Mouse (Mus musculus) CH12.LX (cell line): ENCODE data around the gene Trpv1. TPM values are rescaled to one million over a fixed set of nuclear protein-coding genes. Genes with fewer than 3 reads are reported as not detected.
A peak's percentile ranks its signal among the peaks of the same experiment; 100 is the strongest.

Experiments used
- DNase-seq: peaks from one replicate; pipeline ENCODE4 v3.0.0-alpha.2; 2013; ENCODE audit errors: extremely low read depth
- H3K27ac ChIP-seq: 2 replicates; pipeline ENCODE4 v1.5.1; 2012; ENCODE audit warnings: low read depth, mild to moderate bottlenecking, control low read depth, moderate library complexity; ENCODE audit not compliant: insufficient read depth
- H3K27me3 ChIP-seq: replicated peaks from 2 replicates; pipeline ENCODE3; 2012; ENCODE audit warnings: inconsistent platforms
- H3K36me3 ChIP-seq, 2 experiments: replicated peaks in 1 of 2; 2 replicates each; pipeline versions ENCODE3 to v1.6.1; 2012; ENCODE audit warnings: inconsistent platforms in 1 of 2, low read length in 1 of 2, mild to moderate bottlenecking in 1 of 2, mixed read lengths in 1 of 2, moderate library complexity in 1 of 2; ENCODE audit not compliant: control insufficient read depth in 1 of 2, insufficient read depth in 1 of 2
- H3K4me1 ChIP-seq, 2 experiments: 2 replicates each; pipeline ENCODE4 v1.6.1; 2012; ENCODE audit warnings: inconsistent platforms in 1 of 2, moderate library complexity in 1 of 2; ENCODE audit not compliant: insufficient read depth in 2 of 2, control insufficient read depth in 1 of 2
- H3K4me2 ChIP-seq: 2 replicates; pipeline ENCODE4 v1.6.1; 2012; ENCODE audit warnings: low read depth, mild to moderate bottlenecking, control low read depth; ENCODE audit not compliant: poor library complexity, insufficient read depth, severe bottlenecking
- H3K4me3 ChIP-seq, 3 experiments: fragments of 150-350 bp in 1 of 3; sonication (generic) in 1 of 3; replicated peaks in 1 of 3; 2 replicates each; pipeline versions ENCODE3 to v1.5.1; 2011 to 2012; ENCODE audit warnings: low read depth in 2 of 3, low read length in 2 of 3, mild to moderate bottlenecking in 2 of 3, moderate library complexity in 2 of 3, control low read depth in 1 of 3, improper control_type of control experiment in 1 of 3, inconsistent platforms in 1 of 3, mixed read lengths in 1 of 3; ENCODE audit not compliant: poor library complexity in 1 of 3
- H3K79me2 ChIP-seq: replicated peaks from 2 replicates; pipeline ENCODE4 v1.6.1; 2012; ENCODE audit warnings: mild to moderate bottlenecking, moderate library complexity; ENCODE audit not compliant: control insufficient read depth, poor library complexity, insufficient read depth, severe bottlenecking; ENCODE audit errors: extremely low read depth
- H3K9ac ChIP-seq: 2 replicates; pipeline ENCODE4 v1.6.1; 2012; ENCODE audit warnings: low read depth, mild to moderate bottlenecking, control low read depth, moderate library complexity; ENCODE audit not compliant: insufficient read depth
- H3K9me3 ChIP-seq: replicated peaks from 2 replicates; pipeline ENCODE3; 2012; ENCODE audit warnings: low read length, inconsistent platforms, mixed read lengths
- CHD1 ChIP-seq: IDR thresholded peaks from 2 replicates; pipeline ENCODE4 v1.6.1; 2012; ENCODE audit warnings: low read depth, low read length, improper control_type of control experiment, inconsistent platforms
- CTCF ChIP-seq, 2 experiments: IDR thresholded peaks in 1 of 2; conservative IDR thresholded peaks in 1 of 2; 2 replicates each; pipeline ENCODE4 v1.5.1; 2011 to 2012; ENCODE audit warnings: low read depth in 2 of 2, low read length in 2 of 2, improper control_type of control experiment in 1 of 2, inconsistent platforms in 1 of 2, mild to moderate bottlenecking in 1 of 2, moderate library complexity in 1 of 2
- ELF1 ChIP-seq: IDR thresholded peaks from 2 replicates; pipeline ENCODE4 v1.6.1; 2014; ENCODE audit warnings: low read depth, mild to moderate bottlenecking, inconsistent platforms, low read length, improper control_type of control experiment
- IRF4 ChIP-seq: IDR thresholded peaks from 2 replicates; pipeline ENCODE4 v1.6.1; 2014; ENCODE audit warnings: low read depth, mild to moderate bottlenecking, inconsistent platforms, low read length, improper control_type of control experiment
- MAX ChIP-seq: IDR thresholded peaks from 2 replicates; pipeline ENCODE4 v1.6.1; 2011; ENCODE audit warnings: low read length, improper control_type of control experiment
- MYC ChIP-seq: IDR thresholded peaks from 2 replicates; pipeline ENCODE4 v1.6.1; 2011; ENCODE audit warnings: low read depth, mild to moderate bottlenecking, improper control_type of control experiment, low read length
- NRF1 ChIP-seq: IDR thresholded peaks from 2 replicates; pipeline ENCODE4 v1.6.1; 2014; ENCODE audit warnings: low read depth, mild to moderate bottlenecking, inconsistent platforms, low read length, improper control_type of control experiment, moderate library complexity
- POLR2A ChIP-seq: IDR thresholded peaks from 2 replicates; pipeline ENCODE4 v1.6.1; 2011; ENCODE audit warnings: low read depth, mild to moderate bottlenecking, improper control_type of control experiment, low read length
- POLR2AphosphoS2 ChIP-seq: IDR thresholded peaks from 2 replicates; pipeline ENCODE4 v1.6.1; 2011; ENCODE audit warnings: low read depth, low read length, improper control_type of control experiment
- RAD21 ChIP-seq: IDR thresholded peaks from 2 replicates; pipeline ENCODE4 v1.6.1; 2011; ENCODE audit warnings: low read depth, mild to moderate bottlenecking, low read length, improper control_type of control experiment, moderate library complexity
- SIN3A ChIP-seq: IDR thresholded peaks from 2 replicates; pipeline ENCODE4 v1.6.1; 2012; ENCODE audit warnings: low read length, improper control_type of control experiment, inconsistent platforms
- SMC3 ChIP-seq: IDR thresholded peaks from 2 replicates; pipeline ENCODE4 v1.6.1; 2011; ENCODE audit warnings: low read depth, low read length, improper control_type of control experiment
- TCF12 ChIP-seq: IDR thresholded peaks from 2 replicates; pipeline ENCODE4 v1.6.1; 2014; ENCODE audit warnings: low read depth, mild to moderate bottlenecking, inconsistent platforms, low read length, improper control_type of control experiment
- UBTF ChIP-seq: IDR thresholded peaks from 2 replicates; pipeline ENCODE4 v1.6.1; 2012; ENCODE audit warnings: low read depth, mild to moderate bottlenecking, inconsistent platforms, low read length, improper control_type of control experiment, moderate library complexity
- ZKSCAN1 ChIP-seq: IDR thresholded peaks from 2 replicates; pipeline ENCODE4 v1.6.1; 2012; ENCODE audit warnings: low read depth, inconsistent platforms, low read length, improper control_type of control experiment, borderline replicate concordance
- dilution Hi-C: fragments of 300-500 bp; cut with MboI; formaldehyde crosslinking; loops from 2 replicates; pipeline ENCODE4 v1.14.3; 2020; ENCODE audit warnings: low sequenced_read_pairs; ENCODE audit not compliant: extremely low pct_unique_long_range_greater_than_20kb, extremely low pct_ligation_motif_present
- in situ Hi-C: fragments of 300-500 bp; cut with MboI; formaldehyde crosslinking; loops from 3 replicates; pipeline ENCODE4 v1.14.3; 2019; ENCODE audit warnings: low sequenced_read_pairs, low pct_ligation_motif_present, low pct_unique_long_range_greater_than_20kb, mixed read lengths
- polyA plus RNA-seq: library from polyadenylated mRNA; unstranded; fragments of >175 nt; gene quantifications from 2 replicates; pipeline ENCODE4 v1.2.1, GENCODE M21; 2012; ENCODE audit warnings: low read depth; ENCODE audit not compliant: insufficient read length
- total RNA-seq, 2 experiments: library from RNA; depleted of rRNA; stranded (reverse); fragments of 300-350 nt in 1 of 2; fragments of >200 nt in 1 of 2; gene quantifications; 2 replicates each; pipeline ENCODE4 v1.2.3; 2012 to 2014

Gene Trpv1
- total and polyA plus RNA-seq, 3 experiments: 0.08 to 0.13 TPM; not detected in 1

GRCm38 (mm10) chr11:73222846-73223245 lies 11.2 kb upstream of the Trpv1 start:
- no peak for TF ChIP-seq CTCF (conservative IDR thresholded peaks at IDR 0.05 in 1 of 2, IDR thresholded peaks at IDR 0.05 in 1 of 2; ENCODE audit: low read depth in 2 of 2, low read length in 2 of 2)
- TF ChIP-seq, all 38 proteins: peak for 0

GRCm38 (mm10) chr11:73223966-73224365 lies 10.1 kb upstream of the Trpv1 start:
- Histone ChIP-seq H3K9me3 (peaks cover 5% of the 10 kb centered on the region), H3K4me2 (no peak overlapping the region), H3K4me3 (no peak overlapping the region), H3K9ac (no peak overlapping the region), H3K27ac (no peak overlapping the region), H3K79me2 (no peaks in the 10 kb centered on the region), H3K36me3 (no peaks in the 10 kb centered on the region), H3K27me3 (peaks cover 35% of the 10 kb centered on the region), H3K4me1 (no peaks in the 10 kb centered on the region)
- DNase-seq: peak; percentile 66
- TF ChIP-seq UBTF (no peak), NRF1 (0 out of 2 replicates have a peak, but pooled peaks have one; percentile 9), MYC (peak; percentile 75), CTCF (conservative IDR thresholded peaks at IDR 0.05 in 1 of 2, IDR thresholded peaks at IDR 0.05 in 1 of 2; ENCODE audit: low read depth in 2 of 2, low read length in 2 of 2) (peak in 1 of 2 experiments; percentile 87; a peak in 2 of 4 replicates), MAX (peak; percentile 41; the same call in 1 of the 2 replicates), CHD1 (no peak), SIN3A (no peak), RAD21 (peak; percentile 49), SMC3 (peak; percentile 62)
- in situ Hi-C loops: no loop called here
- dilution Hi-C loops: no loop called here

More at GRCm38 (mm10) chr11:73222846-73223245, 11.2 kb upstream of the Trpv1 start:
- Histone ChIP-seq H3K9ac (no peak overlapping the region), H3K4me3 (no peak overlapping the region), H3K9me3 (peaks cover 5% of the 10 kb centered on the region), H3K27ac (no peak overlapping the region), H3K4me1 (no peaks in the 10 kb centered on the region), H3K36me3 (no peaks in the 10 kb centered on the region), H3K4me2 (no peak overlapping the region), H3K27me3 (peaks cover 30% of the 10 kb centered on the region), H3K79me2 (no peaks in the 10 kb centered on the region)
- in situ Hi-C loops: no loop called here
- dilution Hi-C loops: no loop called here
- no peak for DNase-seq

GRCm38 (mm10) chr11:73225856-73226255 lies 8.2 kb upstream of the Trpv1 start:
- peaks cover 3% of the 10 kb centered on the region for H3K9me3 ChIP-seq
- H3K4me2 ChIP-seq: no peak overlapping the region
- no peak overlapping the region for H3K27ac ChIP-seq
- TF ChIP-seq IRF4: no peak
- no peak for TF ChIP-seq TCF12
- TF ChIP-seq POLR2A: no peak
- no peak for TF ChIP-seq ZKSCAN1
- no peak for TF ChIP-seq POLR2AphosphoS2
- no peak for TF ChIP-seq ELF1
- dilution Hi-C loops (no loop called here), in situ Hi-C loops (no loop called here)
- no peak overlapping the region for H3K9ac ChIP-seq
- H3K4me3 ChIP-seq: no peak overlapping the region
- DNase-seq: no peak
- no peaks in the 10 kb centered on the region for H3K79me2 ChIP-seq
- peaks cover 49% of the 10 kb centered on the region for H3K27me3 ChIP-seq
- no peaks in the 10 kb centered on the region for H3K4me1 ChIP-seq
- no peaks in the 10 kb centered on the region for H3K36me3 ChIP-seq
